Mouse (Mus musculus) layer of hippocampus, postnatal 25 days (tissue): Measurements from ENCODE around the gene Padi1. TPM values are rescaled to one million over a fixed set of nuclear protein-coding genes. Genes with fewer than 3 reads are reported as not detected.
A peak's percentile ranks its signal among the peaks of the same experiment; 100 is the strongest.

Source experiments
- DNase-seq, 2 experiments: peaks; one replicate each; pipeline ENCODE4 v3.0.0; 2022; ENCODE audit warnings: mixed read lengths in 2 of 2, low spot score in 1 of 2; ENCODE audit errors: extremely low spot score in 1 of 2
- total RNA-seq, 2 experiments: library from RNA; stranded (reverse); gene quantifications; 2 replicates each; pipeline ENCODE4 v1.2.3; 2021

Padi1 gene
- total RNA-seq, 2 experiments from 2014 or later = not detected

DNA sequence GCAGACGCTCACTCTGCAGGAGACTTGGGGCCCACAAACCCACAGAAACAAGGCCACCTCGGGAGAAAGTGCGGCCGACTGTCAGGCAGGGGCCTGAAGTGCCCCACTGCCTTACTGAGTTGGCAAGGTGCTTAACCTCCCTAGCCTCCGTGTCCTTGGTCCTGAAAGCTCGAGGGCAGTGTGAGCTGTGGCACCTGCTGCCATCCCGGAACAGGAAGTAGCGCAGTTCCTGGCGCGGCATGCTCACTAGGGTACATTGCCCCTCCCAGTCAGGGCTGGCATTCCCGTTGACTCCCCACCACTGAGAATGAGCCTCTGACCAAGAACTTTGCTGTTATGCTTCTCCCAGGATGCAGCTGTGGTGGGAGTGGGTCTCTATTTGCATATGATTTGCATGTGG lies 19.6 kb downstream of the Padi1 start:
- DNase-seq = no peak

DNA sequence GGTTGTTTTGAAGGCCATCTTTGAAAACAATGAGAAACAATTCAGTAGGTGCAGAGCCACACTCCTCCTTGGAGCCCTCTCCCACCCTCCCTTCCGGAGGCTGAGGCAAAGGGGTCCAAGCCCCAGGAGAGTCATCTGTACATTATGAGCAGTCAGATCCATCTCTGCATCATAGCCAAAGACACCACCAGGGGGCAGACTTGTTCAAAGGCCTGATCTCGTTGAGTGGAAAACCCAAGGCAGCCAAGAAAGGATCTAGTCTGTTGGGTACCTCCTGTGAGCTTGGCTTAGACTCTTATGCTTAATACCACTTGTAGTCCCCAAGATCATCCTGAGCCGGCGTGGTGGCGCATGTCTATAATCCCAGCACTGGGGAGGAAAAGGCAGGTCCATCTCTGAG lies 23.6 kb downstream of the Padi1 start:
- peak; percentile 50 to 82 for DNase-seq

DNA sequence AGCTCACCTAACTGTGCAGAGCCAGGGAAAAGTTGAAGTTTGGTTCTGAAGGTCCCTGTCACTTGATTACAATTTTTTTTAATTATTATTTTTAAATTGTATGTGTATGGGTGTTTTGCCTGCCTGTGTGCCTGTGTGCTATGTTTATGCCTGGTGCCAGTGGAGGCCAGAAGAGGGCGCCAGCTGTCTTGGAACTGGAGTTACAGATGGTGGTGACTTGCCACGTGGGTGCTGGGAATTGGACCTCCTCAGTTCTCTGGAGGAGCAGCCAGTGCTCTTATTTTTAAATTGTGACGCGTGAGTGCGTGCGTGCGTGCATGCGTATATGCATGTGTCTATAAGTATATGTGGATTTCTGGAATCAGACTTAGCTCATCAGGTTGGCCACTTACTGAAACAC lies 28.2 kb downstream of the Padi1 start:
- no peak for DNase-seq

DNA sequence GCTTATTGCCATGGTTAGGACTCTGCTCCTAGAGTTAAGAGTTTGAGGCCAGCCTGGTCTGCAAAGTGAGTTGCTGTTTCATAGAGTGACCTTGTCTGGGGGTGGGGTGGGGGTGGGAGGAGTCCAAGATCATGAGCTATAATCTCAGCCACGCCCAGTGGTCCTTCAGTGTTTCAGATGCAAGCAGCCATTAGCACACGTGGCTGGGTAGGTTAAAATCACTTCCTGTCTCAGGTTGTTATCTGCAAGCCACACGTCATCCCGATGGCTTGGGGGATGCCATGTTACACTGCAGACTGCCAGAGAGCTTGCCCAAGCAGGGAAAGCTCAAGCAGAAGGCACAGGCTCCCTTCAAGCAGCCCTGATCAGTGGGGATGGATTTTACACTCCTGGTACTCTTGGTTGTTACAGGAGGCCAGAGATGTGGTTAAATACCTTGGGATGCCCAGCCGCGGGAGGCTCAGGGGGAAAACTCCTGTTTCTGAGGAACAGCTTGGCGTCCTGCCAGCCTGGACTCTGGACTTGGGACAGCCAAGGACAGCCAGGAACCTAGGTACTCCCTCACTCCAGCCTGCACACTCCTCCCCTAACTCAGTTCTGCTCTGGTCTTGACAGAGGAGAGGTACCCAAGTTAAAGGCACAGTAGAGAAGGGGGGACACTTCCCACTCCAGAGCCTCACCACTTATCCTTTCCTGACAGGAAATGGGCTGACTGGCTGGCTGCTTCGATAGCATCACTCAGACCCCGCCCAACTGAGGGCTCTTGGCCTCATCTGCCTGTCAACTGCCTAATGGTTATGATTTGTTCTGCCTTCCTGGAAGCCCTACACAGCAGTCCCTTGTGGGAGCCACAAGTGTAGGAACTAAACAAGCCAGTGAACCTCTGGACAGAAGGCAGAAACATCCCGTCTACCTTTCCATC lies 29.3 kb downstream of the Padi1 start:
- no peak for DNase-seq

DNA sequence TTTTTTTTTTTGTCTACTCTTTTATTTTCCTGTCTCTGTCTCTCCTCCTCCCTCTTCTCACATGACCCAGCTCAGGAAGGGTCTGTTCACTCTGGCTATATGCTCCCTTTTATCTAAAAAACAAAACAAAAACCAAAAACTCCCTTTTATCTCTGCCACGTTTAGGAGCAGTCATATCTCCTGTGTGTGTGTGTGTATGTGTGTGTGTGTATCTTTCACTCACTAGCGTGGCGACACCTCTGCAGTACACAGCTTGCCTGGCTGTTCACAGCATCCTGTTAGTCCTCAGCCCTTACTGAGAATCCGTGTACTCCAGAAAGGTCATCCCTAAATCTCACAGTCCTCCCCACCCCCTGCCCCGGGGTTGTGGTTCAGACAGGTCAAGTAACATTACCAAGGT lies 30.1 kb downstream of the Padi1 start:
- no peak for DNase-seq

DNA sequence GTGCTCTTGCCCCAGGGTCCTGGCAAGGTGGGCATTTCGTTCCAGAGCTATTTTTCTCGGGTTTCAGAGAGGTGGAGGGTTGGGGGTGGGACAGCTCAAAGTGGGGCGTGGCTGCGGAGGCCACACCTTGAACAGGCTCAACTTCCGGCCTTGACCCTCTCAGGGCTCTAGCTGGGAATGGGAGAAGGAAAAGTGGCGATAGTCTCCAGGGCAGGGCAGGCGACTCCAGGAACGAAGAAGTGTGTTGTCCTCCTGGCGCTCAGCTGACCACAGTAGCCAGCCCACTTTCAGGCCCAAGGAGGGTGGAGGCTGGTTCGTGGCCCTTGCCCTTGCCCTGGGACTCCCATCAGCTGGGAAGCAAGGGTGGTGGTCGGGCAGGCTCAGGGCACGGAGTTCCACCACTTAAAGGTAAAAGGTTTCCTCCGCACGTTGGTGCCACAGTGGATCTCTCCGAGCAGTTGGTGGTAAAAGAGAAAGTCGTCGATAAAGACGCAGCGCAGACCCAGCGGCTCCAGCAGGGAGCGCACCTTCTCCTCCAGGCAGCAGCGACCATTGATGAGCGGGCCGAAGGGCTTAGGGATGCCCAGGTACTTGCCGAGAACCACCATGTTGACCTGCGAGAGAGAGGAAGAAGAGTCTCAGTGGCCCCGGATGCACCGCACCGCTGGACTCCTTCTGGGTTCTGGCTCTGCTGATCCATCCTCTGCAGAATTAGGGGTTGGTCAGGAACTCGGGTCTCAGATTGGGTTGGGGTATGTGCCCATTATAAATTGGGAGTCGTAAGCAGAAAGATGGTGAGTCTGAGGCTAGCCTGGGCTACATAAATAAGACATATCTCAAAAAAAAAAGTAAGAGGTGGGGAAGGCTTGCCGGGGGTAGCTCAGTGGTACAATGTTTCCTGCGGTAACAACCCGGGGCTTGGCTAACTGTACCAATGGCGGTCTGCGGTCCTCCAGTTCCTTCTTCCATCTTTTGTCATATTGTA lies 31.0 kb downstream of the Padi1 start:
- no peak for DNase-seq

DNA sequence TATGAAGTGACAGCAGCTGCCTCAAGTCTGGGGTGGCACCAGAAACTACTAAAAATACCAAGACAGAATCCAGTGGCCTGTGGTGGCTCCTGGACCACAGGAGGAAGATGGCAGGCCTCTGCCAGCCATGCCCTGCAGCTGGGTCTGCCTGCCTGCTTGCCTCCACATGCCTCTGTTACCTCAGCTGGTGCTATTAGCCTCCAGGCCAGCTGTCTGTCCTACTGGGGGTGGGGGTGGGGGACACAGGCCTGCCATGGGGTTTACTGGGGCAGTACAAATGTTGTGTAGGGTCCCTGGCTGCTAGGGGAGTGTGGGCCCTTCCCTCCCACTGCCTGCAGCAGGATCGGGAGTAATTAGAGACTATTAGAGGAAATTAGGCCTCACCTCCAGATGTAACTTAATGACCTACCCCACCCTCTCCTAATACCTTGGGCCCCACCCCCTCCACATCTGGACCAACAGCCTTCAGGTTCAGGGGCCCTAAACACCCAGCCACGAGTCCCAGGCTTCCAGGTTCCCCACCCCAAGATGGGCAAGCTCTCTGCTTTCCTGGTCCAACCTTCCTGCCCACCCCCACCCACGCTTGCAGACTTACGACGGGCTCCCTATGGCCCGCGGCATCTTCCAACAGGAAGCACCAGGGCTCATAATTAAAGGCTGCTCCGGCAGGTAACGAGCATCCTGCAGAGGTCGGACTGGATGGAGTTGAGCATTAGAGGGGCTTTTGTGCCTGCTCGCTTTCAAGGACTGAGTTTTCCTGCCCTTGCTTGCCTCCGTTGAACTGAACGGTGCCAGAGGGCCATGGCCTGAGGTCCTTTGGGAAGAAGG lies 32.0 kb downstream of the Padi1 start:
- no peak for DNase-seq

DNA sequence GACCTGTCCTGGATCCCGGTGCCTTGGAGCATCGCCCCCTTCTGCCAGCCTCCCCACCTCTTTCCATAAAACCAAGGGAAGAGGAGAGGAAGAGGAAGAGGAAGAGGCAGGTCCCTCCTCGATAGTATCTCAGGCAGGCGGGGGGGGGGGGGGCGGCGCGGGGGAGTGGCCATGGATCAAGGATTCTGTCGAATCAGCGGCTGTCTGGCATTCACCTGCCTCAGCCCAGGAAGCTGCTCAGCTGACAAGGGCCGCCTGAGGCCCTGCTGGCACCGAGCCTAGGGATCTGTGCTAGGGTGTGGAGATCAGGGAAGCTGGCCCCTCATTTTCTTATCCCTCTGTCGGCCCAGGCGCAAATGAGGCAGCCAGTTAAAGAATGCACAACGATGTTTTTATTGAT lies 33.0 kb downstream of the Padi1 start:
- no peak for DNase-seq

DNA sequence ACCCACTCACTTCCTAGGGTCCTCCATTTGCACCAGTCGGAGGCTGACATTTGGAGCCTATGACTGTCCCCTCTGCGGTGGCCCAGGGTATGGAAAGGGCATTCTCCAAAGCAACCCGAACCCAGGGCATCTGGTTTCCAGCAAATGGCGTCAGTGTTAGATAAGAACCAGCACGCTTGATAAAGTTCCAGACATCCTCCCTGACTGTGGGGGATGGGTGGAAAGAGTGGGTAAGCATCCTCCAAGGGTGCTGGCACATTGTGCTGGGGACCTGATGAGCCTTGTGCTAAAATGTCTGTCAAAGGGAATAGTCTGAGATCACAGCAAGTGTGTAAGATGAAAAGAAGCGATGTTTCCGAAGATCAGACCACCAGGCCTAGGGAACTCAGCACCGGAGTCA lies 33.4 kb downstream of the Padi1 start:
- no peak for DNase-seq

DNA sequence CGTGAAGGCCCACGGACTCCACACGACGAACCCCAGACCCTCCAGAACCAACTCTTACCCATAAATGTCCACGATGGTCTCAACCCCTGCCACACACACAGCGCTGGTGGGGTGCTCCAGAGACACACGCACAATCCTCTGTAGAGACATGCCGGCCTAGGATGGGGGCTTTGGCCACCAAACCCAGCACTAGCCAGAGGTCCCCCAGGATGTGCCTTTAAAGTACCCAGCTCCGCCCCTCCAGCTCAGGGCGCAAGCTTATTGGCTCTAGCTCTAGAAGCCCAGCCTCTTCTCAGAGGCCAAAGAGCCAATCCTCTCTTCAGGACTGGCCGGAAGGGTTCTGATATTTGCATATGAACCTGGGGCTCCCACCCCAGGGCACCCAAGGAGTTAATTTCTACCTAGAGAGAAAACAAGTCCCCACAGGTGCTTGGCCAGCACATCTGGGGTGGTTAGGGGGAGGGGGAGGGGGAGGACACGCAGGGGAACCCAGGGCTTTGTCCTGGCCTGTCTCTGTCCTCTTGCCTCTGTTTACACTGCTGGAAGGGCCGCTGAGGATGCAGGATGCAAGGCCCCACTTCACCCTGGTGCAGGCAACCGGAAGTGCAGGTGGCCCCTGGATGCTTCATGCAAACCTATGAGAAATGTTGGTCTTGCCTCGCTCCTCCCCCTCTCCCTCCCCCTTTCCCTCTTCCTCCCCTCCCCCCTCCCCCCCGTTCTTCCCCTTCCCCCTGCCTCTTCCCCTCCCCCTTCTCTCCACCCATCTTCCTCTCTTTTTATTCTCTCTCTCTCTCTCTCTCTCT lies 34.9 kb downstream of the Padi1 start, which contains the start of gene Padi3:
Gene Padi3 (minus strand): TSS at position 191 of the 803 bp plus-strand sequence.
- DNase-seq = no peak

DNA sequence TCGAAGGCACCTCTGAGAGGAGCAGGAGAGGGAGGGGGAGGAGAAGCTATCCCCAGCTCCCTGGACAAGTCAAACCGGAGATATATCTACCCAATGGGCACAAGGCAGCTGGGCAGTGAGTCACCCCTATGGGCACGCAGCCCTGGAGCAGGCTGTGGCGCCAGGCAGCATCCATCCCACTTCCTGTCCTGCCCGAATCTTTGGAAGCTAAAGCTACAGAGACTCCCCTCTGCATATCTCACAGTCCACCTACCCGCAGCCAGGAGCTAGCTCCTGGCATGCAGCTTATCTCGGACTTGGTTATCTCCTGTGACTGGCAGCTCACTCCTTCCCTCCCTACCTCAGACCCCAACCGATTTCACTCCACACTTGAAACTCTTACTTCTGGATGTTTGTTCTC lies 36.5 kb downstream of the Padi1 start:
- no peak for DNase-seq

DNA sequence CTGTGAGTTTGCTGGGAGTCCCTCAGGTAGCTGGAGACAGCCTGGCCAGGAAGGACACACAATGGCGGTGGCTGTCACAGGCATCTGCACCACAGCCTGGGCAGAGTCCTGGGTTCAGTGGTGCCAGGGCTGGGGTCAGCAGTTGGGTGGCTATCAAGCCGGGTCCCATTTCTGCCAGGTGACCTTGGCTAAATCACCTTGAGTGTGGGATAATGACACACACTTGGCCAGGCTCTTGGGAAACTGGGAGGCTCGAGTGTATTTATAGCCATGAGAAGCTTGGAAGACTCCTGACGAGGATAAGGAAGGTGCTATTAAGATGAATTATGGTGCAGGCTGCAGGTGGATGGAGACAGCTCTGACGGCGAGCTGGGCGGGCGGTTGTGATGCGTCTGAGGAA lies 41.0 kb downstream of the Padi1 start:
- DNase-seq = no peak

DNA sequence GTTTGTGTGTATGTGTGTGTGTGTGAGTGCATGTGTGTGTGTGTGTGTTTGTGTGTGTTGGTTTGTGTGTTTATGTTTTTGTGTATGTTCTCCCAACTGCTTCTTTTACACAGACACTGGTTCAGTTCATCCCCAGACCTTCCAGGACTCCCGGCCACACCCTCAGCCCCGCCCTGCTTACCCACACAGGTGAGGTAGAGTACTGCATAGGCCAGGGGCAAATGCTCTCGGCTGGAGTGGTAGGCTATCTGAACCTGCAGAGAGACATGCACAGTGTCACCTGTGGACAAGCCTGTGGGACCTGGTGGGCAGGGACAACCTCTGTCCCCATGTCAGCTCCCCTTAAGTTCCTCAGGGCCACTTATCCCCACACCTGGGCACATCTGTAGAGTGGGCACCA lies 44.2 kb downstream of the Padi1 start:
- no peak for DNase-seq

DNA sequence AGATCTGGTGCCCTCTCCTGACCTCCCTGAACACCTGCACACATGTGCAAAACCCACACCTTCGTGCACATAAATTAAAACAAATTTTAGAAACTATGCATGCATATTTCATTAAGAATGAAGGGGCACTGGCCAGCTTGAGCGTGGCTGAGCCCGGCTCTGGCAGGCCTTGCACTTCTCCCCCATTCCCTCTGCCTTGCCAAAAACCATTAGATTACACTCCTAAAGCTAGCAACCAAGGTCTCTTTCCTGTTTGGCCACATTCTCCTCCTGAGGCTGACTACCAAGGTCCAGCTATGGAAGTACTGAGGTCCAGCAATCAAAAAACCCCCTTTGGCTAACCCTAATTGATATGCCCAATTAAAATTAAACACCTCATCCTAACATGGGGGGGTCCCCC lies 48.8 kb downstream of the Padi1 start:
- no peak for DNase-seq

DNA sequence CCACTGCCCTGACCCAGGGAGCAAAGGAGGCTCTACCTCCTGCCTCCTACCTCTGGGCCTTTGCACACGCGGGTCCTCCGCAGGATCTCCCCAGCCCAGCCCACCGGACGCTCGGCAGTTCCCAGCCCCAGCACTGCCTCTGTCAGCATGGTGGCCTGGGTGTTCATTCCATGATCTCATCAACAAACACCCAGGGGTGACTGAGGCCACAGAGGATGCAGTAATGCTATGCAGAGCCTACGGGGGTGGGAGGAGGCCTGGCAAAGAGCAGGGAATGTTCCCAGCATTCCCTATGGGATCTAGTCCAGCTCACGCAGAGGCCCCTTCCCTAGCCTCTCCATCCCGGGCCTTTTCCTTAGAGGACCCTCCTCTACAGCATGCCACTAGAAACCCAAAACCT lies 50.9 kb downstream of the Padi1 start:
- no peak for DNase-seq

DNA sequence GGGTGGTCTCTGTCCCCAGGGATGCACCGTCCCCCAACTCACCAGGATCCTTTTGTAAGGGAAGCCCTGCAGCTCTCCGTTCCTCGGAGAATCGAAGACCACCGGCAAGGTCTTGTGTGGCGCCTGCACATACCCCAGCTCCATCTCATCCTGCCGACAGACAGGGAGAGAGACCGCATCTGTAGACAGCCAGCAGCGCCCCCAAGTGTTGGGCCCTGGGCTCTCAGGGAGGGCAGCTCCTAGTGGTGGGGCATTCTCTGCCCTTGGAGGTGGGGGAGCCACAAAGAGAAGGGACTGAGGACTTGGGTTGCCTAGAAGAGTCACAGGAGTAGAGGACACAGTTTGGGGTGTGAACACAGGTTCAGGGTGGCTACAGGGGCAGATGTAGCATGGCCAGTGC lies 51.8 kb downstream of the Padi1 start:
- no peak for DNase-seq

DNA sequence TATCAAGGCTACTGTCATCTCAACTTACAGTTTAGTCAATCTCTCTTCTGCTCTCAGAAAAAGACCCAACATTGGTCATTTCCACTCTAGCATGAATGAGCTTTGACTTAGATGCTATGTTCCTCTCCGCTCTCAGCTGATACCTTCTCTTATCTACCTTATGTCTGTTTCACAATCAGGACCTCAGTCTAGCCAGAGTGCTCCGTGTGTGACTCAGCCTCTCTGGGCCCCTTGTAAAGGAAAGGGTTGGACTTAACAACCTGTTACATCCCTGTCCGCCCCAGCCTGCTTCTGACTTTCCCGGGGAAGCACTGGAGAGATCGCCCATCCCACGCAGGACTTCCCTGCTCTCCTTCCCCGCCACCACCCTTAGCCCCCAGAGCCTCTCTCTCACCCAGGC lies 53.0 kb downstream of the Padi1 start:
- no peak for DNase-seq

DNA sequence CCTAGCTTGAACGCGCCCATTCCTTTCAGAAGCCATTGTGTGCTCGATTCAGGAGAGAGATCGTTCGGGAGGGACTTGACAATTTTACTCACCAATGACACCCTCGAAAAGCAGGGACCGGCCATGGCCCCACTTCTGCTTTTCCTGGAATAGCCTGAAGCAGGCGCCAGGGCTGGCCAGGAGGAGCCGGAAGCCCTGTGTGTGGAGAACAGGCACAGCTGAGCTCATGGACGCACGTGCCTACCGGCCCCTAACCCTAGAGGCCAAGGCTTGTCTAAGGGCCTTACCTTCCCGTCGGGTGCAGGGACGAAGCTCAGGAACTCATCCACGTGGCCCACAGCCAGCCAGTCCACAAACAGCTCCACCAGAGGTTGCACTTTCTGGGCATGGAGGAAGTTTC lies 54.5 kb downstream of the Padi1 start:
- DNase-seq = no peak

DNA sequence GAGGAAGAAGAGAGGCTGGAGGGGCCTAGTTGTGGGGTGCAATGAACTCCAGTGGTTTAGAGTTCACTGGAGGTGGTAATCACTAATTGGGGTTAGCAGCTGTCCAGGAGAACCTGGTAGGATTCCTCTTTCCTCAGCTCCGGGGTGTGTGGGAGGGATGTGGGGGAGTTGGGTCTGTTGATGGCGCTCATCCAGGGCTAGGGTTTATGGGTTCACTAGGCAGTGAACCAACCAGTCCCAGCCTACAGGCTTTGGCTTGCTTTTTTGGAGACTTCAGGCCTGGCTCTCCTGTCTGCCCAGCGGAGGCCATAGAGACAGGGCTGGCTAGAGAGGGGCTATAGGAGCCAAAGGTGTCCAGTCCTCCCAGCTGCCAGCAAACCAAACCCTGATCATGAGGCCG lies 55.6 kb downstream of the Padi1 start:
- no peak for DNase-seq

DNA sequence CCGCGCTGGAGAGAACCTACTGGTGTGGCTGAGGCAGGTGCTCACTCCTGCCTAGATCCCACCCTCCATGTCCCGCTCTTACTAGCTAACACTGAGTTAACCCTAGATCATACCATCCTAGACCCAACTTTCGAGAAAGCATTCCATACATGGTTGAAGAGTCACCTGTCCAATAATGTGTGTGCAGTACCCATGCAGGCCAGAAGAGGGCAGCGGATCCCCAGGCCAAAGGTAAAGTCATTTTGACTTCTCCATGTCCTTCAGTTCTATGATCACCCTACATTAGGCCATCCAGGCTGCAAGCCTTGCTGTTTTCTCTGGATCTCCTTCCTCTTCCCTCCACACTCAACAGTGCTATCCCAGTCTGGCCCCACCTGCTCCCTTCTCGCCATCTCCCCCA lies 56.6 kb downstream of the Padi1 start:
- peak; percentile 23 to 72 for DNase-seq
